Comparison of ENCODE assay signal across 23 mouse cellular contexts in genomic region chr13:114478329-114478728, GRCm38 (mm10). TPM values are rescaled to one million over a fixed set of nuclear protein-coding genes. Genes with fewer than 3 reads are reported as not detected.
A peak's percentile ranks its signal among the peaks of the same experiment; 100 is the strongest.
DNase-seq lines count a peak whose midpoint lies in the region; ATAC-seq and TF ChIP-seq lines count a peak whose summit lies in the region.
"Had no signal": no experiment of that assay in that cellular context is flagged by ENCODE, and none has a peak within 500 bp of the region (broad histone marks: within the 10 kb centered on the region; RNA-seq: fewer than 3 reads in every experiment).

No protein-coding gene starts in this region.

- TF ChIP-seq POLR2A in CH12.LX (IDR thresholded peaks at IDR 0.05; ENCODE audit: low read depth, low read length) (no peak), myocyte (IDR thresholded peaks at IDR 0.05; ENCODE audit: insufficient read length, low read depth) (no peak)
- no peak for TF ChIP-seq POLR2A in brain, embryonic 14.5 days (IDR thresholded peaks at IDR 0.05; ENCODE audit: borderline replicate concordance, extremely low read depth, insufficient read depth, insufficient read length, poor library complexity, severe bottlenecking)

- peak overlapping the region; percentile 48; the same call in 1 of the 2 replicates for H3K27ac ChIP-seq in forebrain, embryonic 15.5 days (replicated peaks)
- H3K27ac ChIP-seq in forebrain, embryonic 11.5 days (ENCODE audit: low read depth, low read length): no peak overlapping the region
- no peak overlapping the region for H3K27ac ChIP-seq in CH12.LX (ENCODE audit: insufficient read depth, low read depth)
- no peak overlapping the region for H3K27ac ChIP-seq in embryonic facial prominence, embryonic 10.5 days (replicated peaks)
- H3K27ac ChIP-seq: embryonic facial prominence, embryonic 15.5 days; gastrocnemius, adult 2 months; hindbrain, embryonic 15.5 days had no signal

- no peak overlapping the region for H3K4me2 ChIP-seq in forebrain, embryonic 15.5 days (replicated peaks)
- H3K4me2 ChIP-seq in forebrain, embryonic 11.5 days (ENCODE audit: low read depth, low read length, severe bottlenecking): no peak overlapping the region
- H3K4me2 ChIP-seq in CH12.LX (ENCODE audit: insufficient read depth, low read depth, poor library complexity, severe bottlenecking) (no peak overlapping the region), myocyte (ENCODE audit: low read depth) (no peak overlapping the region)
- H3K4me2 ChIP-seq: embryonic facial prominence, embryonic 15.5 days; heart, embryonic 12.5 days; hindbrain, embryonic 15.5 days had no signal

- DNase-seq in forebrain, embryonic 11.5 days (ENCODE audit: low spot score): no peak
- DNase-seq in CH12.LX (ENCODE audit: extremely low read depth): no peak
- DNase-seq in brain, embryonic 14.5 days (ENCODE audit: low read depth): peak; percentile 60
- DNase-seq in ovary, postnatal 36 days (ENCODE audit: low spot score): no peak
- DNase-seq in embryonic facial prominence, embryonic 10.5 days (ENCODE audit: low spot score): no peak
- DNase-seq: adrenal gland, postnatal 14 days; cerebellum, adult 11 months; cerebellum, adult 9-10 months; cerebellum, postnatal 36 days; gastrocnemius, adult 2 months; gastrocnemius, postnatal 25 days; heart, postnatal 36 days; kidney, adult 2 months had no signal

- no peak for TF ChIP-seq CTCF in CH12.LX (conservative IDR thresholded peaks at IDR 0.05 in 1 of 2, IDR thresholded peaks at IDR 0.05 in 1 of 2; ENCODE audit: low read depth in 2 of 2, low read length in 2 of 2)
- TF ChIP-seq CTCF in brain, embryonic 14.5 days (IDR thresholded peaks at IDR 0.05; ENCODE audit: borderline replicate concordance, extremely low read depth, insufficient read depth, insufficient read length): no peak

- TF ChIP-seq RAD21 in CH12.LX (IDR thresholded peaks at IDR 0.05; ENCODE audit: low read depth, low read length): no peak

- H3ac ChIP-seq in myocyte (ENCODE audit: control insufficient read depth, insufficient read length): no peak overlapping the region

- H3K9me3 ChIP-seq in forebrain, embryonic 15.5 days: no peaks in the 10 kb centered on the region
- H3K9me3 ChIP-seq in forebrain, embryonic 11.5 days (ENCODE audit: control insufficient read depth, low read length): no peaks in the 10 kb centered on the region
- no peaks in the 10 kb centered on the region for H3K9me3 ChIP-seq in CH12.LX (replicated peaks; ENCODE audit: low read length)
- H3K9me3 ChIP-seq in embryonic facial prominence, embryonic 10.5 days: peaks cover 5% of the 10 kb centered on the region; the same call in 1 of the 2 replicates
- H3K9me3 ChIP-seq: embryonic facial prominence, embryonic 15.5 days; hindbrain, embryonic 15.5 days had no signal

- no peak for TF ChIP-seq EP300 in CH12.LX (IDR thresholded peaks at IDR 0.05; ENCODE audit: low read length)

- no peak overlapping the region for H3K4me3 ChIP-seq in forebrain, embryonic 15.5 days
- H3K4me3 ChIP-seq in forebrain, embryonic 11.5 days (ENCODE audit: low read depth, low read length): no peak overlapping the region
- H3K4me3 ChIP-seq in CH12.LX (replicated peaks in 1 of 3; ENCODE audit: low read depth in 2 of 3, low read length in 2 of 3, poor library complexity in 1 of 3): no peak overlapping the region
- no peak overlapping the region for H3K4me3 ChIP-seq in myocyte
- no peak overlapping the region for H3K4me3 ChIP-seq in embryonic facial prominence, embryonic 10.5 days
- H3K4me3 ChIP-seq: embryonic facial prominence, embryonic 15.5 days; erythroblast, embryonic 14.5 days; gastrocnemius, adult 2 months; heart, embryonic 12.5 days; hindbrain, embryonic 15.5 days had no signal

- no peak overlapping the region for H3K9ac ChIP-seq in forebrain, embryonic 15.5 days (replicated peaks)
- H3K9ac ChIP-seq in forebrain, embryonic 11.5 days (ENCODE audit: low read length): no peak overlapping the region
- no peak overlapping the region for H3K9ac ChIP-seq in CH12.LX (ENCODE audit: insufficient read depth, low read depth)
- H3K9ac ChIP-seq: embryonic facial prominence, embryonic 15.5 days; heart, embryonic 12.5 days; hindbrain, embryonic 15.5 days had no signal

- in situ Hi-C loops in CH12.LX (cut with MboI; ENCODE audit: low pct_ligation_motif_present, low pct_unique_long_range_greater_than_20kb, low sequenced_read_pairs): loop anchor here (25.0 kb wide), 1 partner anchor 391 kb away; no protein-coding TSS in a partner anchor

- H3K79me2 ChIP-seq in CH12.LX (replicated peaks; ENCODE audit: control insufficient read depth, extremely low read depth, insufficient read depth, poor library complexity, severe bottlenecking): no peaks in the 10 kb centered on the region
- H3K79me2 ChIP-seq in myocyte (ENCODE audit: control insufficient read depth, insufficient read depth): no peaks in the 10 kb centered on the region

- H3K27me3 ChIP-seq in forebrain, embryonic 15.5 days: no peaks in the 10 kb centered on the region
- no peaks in the 10 kb centered on the region for H3K27me3 ChIP-seq in forebrain, embryonic 11.5 days (ENCODE audit: control insufficient read depth, insufficient read depth, low read length)
- H3K27me3 ChIP-seq in CH12.LX (replicated peaks) (no peaks in the 10 kb centered on the region), myocyte (ENCODE audit: control insufficient read depth, insufficient read depth, insufficient read length) (no peaks in the 10 kb centered on the region)
- H3K27me3 ChIP-seq in embryonic facial prominence, embryonic 10.5 days (replicated peaks; ENCODE audit: low read depth, poor library complexity, severe bottlenecking): 0 out of 2 replicates have a peak, but pooled peaks cover 3% of the 10 kb centered on the region
- H3K27me3 ChIP-seq: embryonic facial prominence, embryonic 15.5 days; heart, embryonic 12.5 days; hindbrain, embryonic 15.5 days had no signal

- ATAC-seq in forebrain, embryonic 15.5 days (replicated peaks): peak; percentile 96
- ATAC-seq in forebrain, embryonic 11.5 days (replicated peaks; ENCODE audit: low FRiP score): no peak
- ATAC-seq: CD4-positive, CD25-positive, alpha-beta regulatory T cell, adult 4 months; intestine, embryonic 16.5 days had no signal

- dilution Hi-C loops in CH12.LX (cut with MboI; ENCODE audit: extremely low pct_ligation_motif_present, extremely low pct_unique_long_range_greater_than_20kb, low sequenced_read_pairs): no loop called here

- peaks cover 7% of the 10 kb centered on the region; the same call in 1 of the 2 replicates for H3K4me1 ChIP-seq in forebrain, embryonic 15.5 days
- no peaks in the 10 kb centered on the region; the same call in 1 of the 2 replicates for H3K4me1 ChIP-seq in forebrain, embryonic 11.5 days (replicated peaks; ENCODE audit: control insufficient read depth, insufficient read depth, low read length)
- H3K4me1 ChIP-seq in CH12.LX (ENCODE audit: control insufficient read depth in 1 of 2, insufficient read depth in 2 of 2): no peaks in the 10 kb centered on the region
- no peaks in the 10 kb centered on the region for H3K4me1 ChIP-seq in embryonic facial prominence, embryonic 10.5 days
- H3K4me1 ChIP-seq: embryonic facial prominence, embryonic 15.5 days; heart, embryonic 12.5 days; hindbrain, embryonic 15.5 days had no signal

- 78% methylated on average over 4 of the region's 4 CpGs for WGBS in forebrain, embryonic 15.5 days
- WGBS in forebrain, embryonic 11.5 days: 83% methylated on average over 4 of the region's 4 CpGs
- 90% methylated on average over 4 of the region's 4 CpGs for WGBS in embryonic facial prominence, embryonic 10.5 days

- H3K36me3 ChIP-seq in forebrain, embryonic 15.5 days: no peaks in the 10 kb centered on the region
- H3K36me3 ChIP-seq in forebrain, embryonic 11.5 days (ENCODE audit: control insufficient read depth, insufficient read depth, low read length): no peaks in the 10 kb centered on the region
- H3K36me3 ChIP-seq in CH12.LX (replicated peaks in 1 of 2; ENCODE audit: control insufficient read depth in 1 of 2, insufficient read depth in 1 of 2, low read length in 1 of 2) (no peaks in the 10 kb centered on the region), myocyte (ENCODE audit: control insufficient read depth, insufficient read depth) (no peaks in the 10 kb centered on the region)
- no peaks in the 10 kb centered on the region for H3K36me3 ChIP-seq in embryonic facial prominence, embryonic 10.5 days (replicated peaks)
- H3K36me3 ChIP-seq: embryonic facial prominence, embryonic 15.5 days; heart, embryonic 12.5 days; hindbrain, embryonic 15.5 days had no signal

TF ChIP-seq in CH12.LX, 34 proteins besides CTCF, POLR2A, EP300 and RAD21:
- TF ChIP-seq MAZ (IDR thresholded peaks at IDR 0.05; ENCODE audit: low read depth, low read length) (no peak), BHLHE40 (IDR thresholded peaks at IDR 0.05; ENCODE audit: low read depth, low read length) (0 out of 2 replicates have a peak, but pooled peaks have one; percentile 5)

TF ChIP-seq in myocyte, 11 proteins besides CTCF, POLR2A, EP300 and RAD21:
- TF ChIP-seq USF1 (IDR thresholded peaks at IDR 0.05; ENCODE audit: low read depth): peak; percentile 19
- no peak for TF ChIP-seq SRF (IDR thresholded peaks at IDR 0.05; ENCODE audit: control insufficient read depth, insufficient read length, low read depth)
- no peak for TF ChIP-seq MYOG (IDR thresholded peaks at IDR 0.05; ENCODE audit: control insufficient read depth in 1 of 3, insufficient read depth in 1 of 3, insufficient read length in 2 of 3, low read depth in 2 of 3)

RNA-seq across cellular contexts. Expression of gene Fst, which starts 19.6 kb away (rescaled TPM):
- 11.8 and 14.3 TPM in 2 replicates for polyA plus RNA-seq in forebrain, embryonic 15.5 days (2015; fragmentation: Nextera tagmentation; extraction: Ambion mirVana)
- 27.7 and 33.7 TPM in 2 replicates for polyA plus RNA-seq in forebrain, embryonic 11.5 days (2014; fragmentation: Nextera tagmentation; extraction: Ambion mirVana)
- total RNA-seq in CH12.LX (2012; rRNA removed) (not detected in 2 replicates), CH12.LX (2014; rRNA removed) (not detected in 2 replicates)
- polyA plus RNA-seq in CH12.LX (2012; ENCODE audit: insufficient read length, low read depth) (not detected in 2 replicates), myocyte (2012; fragmentation: generic; extraction: Trizol) (119 TPM)
- 6.8 and 7.6 TPM in 2 replicates for polyA plus RNA-seq in brain, embryonic 14.5 days (2012; rRNA removed)
- polyA plus RNA-seq in embryonic facial prominence, embryonic 10.5 days (2016; fragmentation: Nextera tagmentation; extraction: Ambion mirVana): 9.4 and 10.7 TPM in 2 replicates
- total RNA-seq: granulocyte monocyte progenitor cell, adult 5-6 weeks; MEL had no signal
- polyA plus RNA-seq: erythroblast, embryonic 14.5 days had no signal
